Comparison of ENCODE assay signal across 26 mouse cellular contexts in the genomic region with DNA sequence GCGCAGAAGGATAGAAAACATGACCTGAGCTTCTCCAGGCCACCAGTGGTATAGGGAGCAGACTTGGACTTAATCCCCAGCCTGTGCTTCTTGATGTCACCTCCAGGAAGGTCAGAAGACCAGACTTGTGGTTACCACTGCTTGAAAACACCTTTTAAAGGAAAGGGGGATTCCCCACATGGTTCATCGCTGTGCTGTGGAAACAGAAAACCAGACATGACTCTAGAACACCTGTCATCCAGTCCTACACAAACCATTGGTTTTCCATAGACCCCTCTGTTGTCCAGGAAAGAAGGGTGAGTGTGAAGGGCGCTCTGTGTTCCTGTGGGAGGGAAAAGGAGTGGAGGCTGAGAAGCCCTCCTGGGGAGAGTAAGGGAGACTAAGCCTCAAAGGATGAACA.
DNase-seq lines count a peak whose midpoint lies in the region; ATAC-seq lines count a peak whose summit lies in the region.
"Had no signal": no experiment of that assay in that cellular context is flagged by ENCODE, and none has a peak within 500 bp of the region (broad histone marks: within the 10 kb centered on the region; RNA-seq: fewer than 3 reads in every experiment).

No protein-coding gene starts in this region.

- WGBS in heart, embryonic 10.5 days: 86% methylated on average over 3 of the region's 3 CpGs

- no peaks in the 10 kb centered on the region for H3K4me1 ChIP-seq in heart, embryonic 10.5 days
- H3K4me1 ChIP-seq: forebrain, embryonic 10.5 days; forebrain, embryonic 13.5 days; heart, embryonic 12.5 days; heart, embryonic 15.5 days; hindbrain, embryonic 10.5 days; hindbrain, embryonic 13.5 days had no signal

- DNase-seq in heart, adult 11 months: peak; percentile 45
- DNase-seq in heart, embryonic 10.5 days (ENCODE audit: low spot score): no peak
- DNase-seq in naive thymus-derived CD4-positive, alpha-beta T cell, adult 2 months (ENCODE audit: low read depth): peak; percentile 4
- no peak for DNase-seq in adrenal gland, postnatal 25 days
- DNase-seq: adrenal gland, adult 2 months; adrenal gland, postnatal 14 days; cerebellum, adult 11-12 months; cerebellum, adult 9-10 months; cerebellum, postnatal 14 days; gastrocnemius, postnatal 10 days; gastrocnemius, postnatal 36 days; heart, postnatal 10 days; heart, postnatal 36 days had no signal

- H3K9me3 ChIP-seq in heart, embryonic 10.5 days: no peaks in the 10 kb centered on the region
- H3K9me3 ChIP-seq: forebrain, embryonic 10.5 days; forebrain, embryonic 13.5 days; heart, embryonic 15.5 days; hindbrain, embryonic 10.5 days; hindbrain, embryonic 13.5 days had no signal

- no peak overlapping the region for H3K27ac ChIP-seq in heart, embryonic 10.5 days
- H3K27ac ChIP-seq: forebrain, embryonic 10.5 days; forebrain, embryonic 13.5 days; heart, embryonic 15.5 days; hindbrain, embryonic 10.5 days; hindbrain, embryonic 13.5 days had no signal

- H3K4me3 ChIP-seq in heart, embryonic 10.5 days: no peak overlapping the region
- H3K4me3 ChIP-seq: forebrain, embryonic 10.5 days; forebrain, embryonic 13.5 days; heart, embryonic 12.5 days; heart, embryonic 15.5 days; hindbrain, embryonic 10.5 days; hindbrain, embryonic 13.5 days had no signal

- peak; percentile 83 for ATAC-seq in activated CD4-positive, CD25-positive, alpha-beta regulatory T cell, adult 4 months
- ATAC-seq in megakaryocyte, adult 5-6 weeks (ENCODE audit: poor library complexity, severe bottlenecking): no peak
- ATAC-seq: forebrain, embryonic 13.5 days; forebrain, embryonic 16.5 days; hindbrain, embryonic 16.5 days; intestine, postnatal 0 days; Patski had no signal

- H3K27me3 ChIP-seq in heart, embryonic 10.5 days (ENCODE audit: insufficient read depth, poor library complexity, severe bottlenecking): 0 out of 2 replicates have a peak, but pooled peaks cover 4% of the 10 kb centered on the region
- H3K27me3 ChIP-seq: forebrain, embryonic 13.5 days; heart, embryonic 12.5 days; heart, embryonic 15.5 days; hindbrain, embryonic 13.5 days; Patski had no signal

- no peaks in the 10 kb centered on the region for H3K36me3 ChIP-seq in heart, embryonic 10.5 days
- H3K36me3 ChIP-seq: forebrain, embryonic 10.5 days; G1E; heart, embryonic 12.5 days; heart, embryonic 15.5 days; hindbrain, embryonic 10.5 days; hindbrain, embryonic 13.5 days had no signal

Comparison
In these comparisons a context has a peak if more than half of its experiments do, and no peak if none do; other contexts are left out.
1. DNase-seq: peak in heart, adult 11 months (single experiment) and naive thymus-derived CD4-positive, alpha-beta T cell, adult 2 months (single experiment); none in heart, embryonic 10.5 days (single experiment) and adrenal gland, postnatal 25 days (single experiment).